Mouse (Mus musculus): ENCODE data around the gene Dgkd. TPM values are rescaled to one million over a fixed set of nuclear protein-coding genes. Genes with fewer than 3 reads are reported as not detected.
A peak's percentile ranks its signal among the peaks of the same experiment; 100 is the strongest.

Gene Dgkd
- polyA plus RNA-seq, 1 experiment from 2014 or later: 47.6 TPM

DNA sequence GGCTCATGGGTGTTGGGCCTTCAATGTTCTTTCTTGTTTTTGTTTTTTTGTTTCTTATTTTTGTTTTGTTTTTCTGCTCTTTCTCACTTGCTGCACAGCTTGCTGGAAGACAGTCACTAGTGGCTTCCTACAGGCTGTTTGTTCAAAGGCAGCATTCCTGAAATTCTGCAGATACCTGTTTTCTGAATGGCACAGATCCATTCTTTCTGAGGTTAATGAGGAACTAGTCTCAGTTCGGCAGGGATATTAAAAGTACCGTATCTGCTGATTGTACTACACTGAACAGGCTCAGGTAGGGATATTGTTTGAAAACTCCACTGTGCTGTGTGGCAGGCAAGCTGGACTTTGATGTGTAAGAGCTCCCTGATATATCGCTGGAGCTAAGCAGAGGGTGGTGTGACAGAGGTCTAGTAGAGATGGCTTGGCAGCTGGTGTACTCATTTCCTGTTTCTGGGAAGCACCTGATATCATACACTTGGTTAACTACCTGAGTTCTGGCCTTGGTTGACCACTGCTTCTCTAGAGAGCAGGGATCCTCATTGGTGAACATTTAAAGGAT is 67.0 kb downstream of the Dgkd start:
- CTCF ChIA-PET: interaction anchor here (1.0 to 1.2 kb wide), 2 partner anchors 30 to 72 kb away, joined by 3 to 4 read pairs; no protein-coding TSS in a partner anchor
- no peak for TF ChIP-seq CTCF (IDR thresholded peaks at IDR 0.05)

DNA sequence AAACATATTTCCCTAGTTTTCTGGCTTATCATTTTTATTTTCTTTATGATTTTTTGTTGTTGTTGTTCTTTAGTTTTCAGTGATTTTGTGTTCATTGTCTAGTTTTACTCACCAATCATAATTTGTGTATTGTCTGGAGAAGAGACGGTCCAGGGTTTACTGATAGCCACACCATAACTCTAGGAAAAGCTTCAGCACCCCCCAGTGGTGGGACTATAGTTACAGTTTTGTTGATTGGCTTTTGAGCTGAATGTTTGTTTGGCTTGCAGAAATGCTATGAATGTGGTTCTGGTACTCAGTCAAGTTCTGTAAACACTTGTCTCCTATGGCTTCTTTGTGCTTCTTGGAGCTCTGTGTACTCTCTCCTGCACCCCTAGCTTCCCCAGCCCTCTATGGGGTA is 69.6 kb downstream of the Dgkd start:
- ChIA-PET CTCF (interaction anchor here (0.8 to 1.8 kb wide), 8 partner anchors 10 to 140 kb away, joined by 3 to 4 read pairs (median 3); no protein-coding TSS in a partner anchor), POLR2A (interaction anchor here (0.8 kb wide), 1 partner anchor 144 kb away, joined by 4 read pairs; no protein-coding TSS in a partner anchor)
- in situ Hi-C loops (cut with MboI; ENCODE audit: low pct_unique_long_range_greater_than_20kb): no loop called here
- DNase-seq (ENCODE audit: low read depth, low spot score) (no peak), ATAC-seq (no peak)
- TF ChIP-seq CTCF (IDR thresholded peaks at IDR 0.05): peak; percentile 55
- no peaks in the 10 kb centered on the region for H3K27me3 ChIP-seq

More for the DNA sequence above, 67.0 kb downstream of the Dgkd start:
- H3K27me3 ChIP-seq: no peaks in the 10 kb centered on the region
- POLR2A ChIA-PET: no interaction called here
- ATAC-seq (no peak), DNase-seq (ENCODE audit: low read depth, low spot score) (no peak)
- in situ Hi-C loops (cut with MboI; ENCODE audit: low pct_unique_long_range_greater_than_20kb): no loop called here

DNA sequence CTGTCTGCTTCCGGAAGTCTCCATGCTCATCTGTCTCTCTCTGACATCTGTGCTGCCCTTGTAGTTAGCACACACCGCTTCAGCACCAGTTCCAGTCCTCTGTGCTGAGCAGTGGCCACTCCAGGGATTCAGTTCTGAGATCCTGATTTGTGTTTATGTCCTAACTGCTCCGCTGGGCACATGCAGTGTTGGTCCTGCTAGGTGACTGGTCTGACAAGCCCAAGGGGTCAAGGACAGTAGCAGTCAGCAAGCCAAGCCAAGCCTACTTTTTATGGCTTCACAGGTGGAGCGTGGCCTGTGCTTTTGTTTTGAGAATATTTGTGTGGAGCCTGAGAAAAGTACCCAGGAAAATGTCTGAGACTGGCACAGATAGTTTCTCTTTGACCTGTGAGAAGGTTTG is 71.8 kb downstream of the Dgkd start:
- no peaks in the 10 kb centered on the region for H3K27me3 ChIP-seq
- ChIA-PET CTCF (interaction anchor here (1.1 kb wide), 1 partner anchor 11 kb away, joined by 5 read pairs; no protein-coding TSS in a partner anchor), POLR2A (interaction anchor here (0.6 to 0.7 kb wide), 2 partner anchors 81 to 211 kb away, joined by 3 to 4 read pairs; no protein-coding TSS in a partner anchor)
- no peak for ATAC-seq
- no peak for DNase-seq (ENCODE audit: low read depth, low spot score)
- no peak for TF ChIP-seq CTCF (IDR thresholded peaks at IDR 0.05)
- in situ Hi-C loops (cut with MboI; ENCODE audit: low pct_unique_long_range_greater_than_20kb): loop anchor here (5.0 kb wide), 1 partner anchor 98 kb away; no protein-coding TSS in a partner anchor

DNA sequence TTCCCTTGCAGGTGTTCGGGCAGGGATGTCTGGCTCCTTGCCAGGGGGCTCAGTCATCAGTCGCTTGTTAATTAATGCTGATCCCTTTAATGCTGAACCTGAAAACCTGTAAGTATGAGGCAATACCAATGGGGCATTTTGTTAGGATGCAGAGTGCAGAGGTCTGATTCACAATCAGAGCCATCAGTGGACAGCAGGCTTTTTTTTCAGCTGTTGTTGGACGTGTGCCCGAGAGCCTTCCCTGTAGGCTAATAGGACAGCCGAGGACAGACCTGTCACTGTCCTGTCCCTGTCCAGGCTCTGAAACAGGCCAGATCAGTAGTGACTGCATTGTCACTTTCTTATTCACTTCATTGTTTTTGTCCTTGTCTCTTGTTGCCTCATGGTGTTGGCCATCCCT is 76.6 kb downstream of the Dgkd start:
- no peak for ATAC-seq
- H3K27me3 ChIP-seq: no peaks in the 10 kb centered on the region
- DNase-seq (ENCODE audit: low read depth, low spot score): no peak
- ChIA-PET POLR2A (no interaction called here), CTCF (no interaction called here)
- in situ Hi-C loops (cut with MboI; ENCODE audit: low pct_unique_long_range_greater_than_20kb): loop anchor here (5.0 to 10.0 kb wide), 2 partner anchors 102 to 485 kb away; no protein-coding TSS in a partner anchor
- no peak for TF ChIP-seq CTCF (IDR thresholded peaks at IDR 0.05)

DNA sequence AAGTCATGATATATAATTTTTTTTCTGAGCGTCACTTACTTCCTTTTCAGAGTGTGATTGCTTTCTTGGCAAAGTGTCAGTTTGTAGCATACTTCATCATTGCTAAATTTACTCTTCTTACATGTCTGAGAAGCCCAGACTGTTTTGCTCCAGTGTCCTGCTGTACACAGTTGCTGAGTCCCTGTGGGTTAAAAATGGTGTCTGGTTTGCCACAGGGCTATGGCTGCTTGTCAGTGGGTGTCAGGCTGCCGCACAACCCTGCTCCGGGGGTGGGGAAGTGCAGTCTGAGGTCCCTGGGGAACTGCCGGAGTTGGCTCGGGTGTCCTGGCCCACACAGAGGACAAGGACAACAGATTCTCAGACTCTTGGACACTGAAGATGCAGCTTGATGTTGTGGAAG is 80.0 kb downstream of the Dgkd start:
- H3K27me3 ChIP-seq: no peaks in the 10 kb centered on the region
- in situ Hi-C loops (cut with MboI; ENCODE audit: low pct_unique_long_range_greater_than_20kb): loop anchor here (10.0 kb wide), 1 partner anchor 488 kb away; no protein-coding TSS in a partner anchor
- ChIA-PET CTCF (no interaction called here), POLR2A (no interaction called here)
- TF ChIP-seq CTCF (IDR thresholded peaks at IDR 0.05): no peak
- ATAC-seq: no peak
- DNase-seq (ENCODE audit: low read depth, low spot score): no peak

DNA sequence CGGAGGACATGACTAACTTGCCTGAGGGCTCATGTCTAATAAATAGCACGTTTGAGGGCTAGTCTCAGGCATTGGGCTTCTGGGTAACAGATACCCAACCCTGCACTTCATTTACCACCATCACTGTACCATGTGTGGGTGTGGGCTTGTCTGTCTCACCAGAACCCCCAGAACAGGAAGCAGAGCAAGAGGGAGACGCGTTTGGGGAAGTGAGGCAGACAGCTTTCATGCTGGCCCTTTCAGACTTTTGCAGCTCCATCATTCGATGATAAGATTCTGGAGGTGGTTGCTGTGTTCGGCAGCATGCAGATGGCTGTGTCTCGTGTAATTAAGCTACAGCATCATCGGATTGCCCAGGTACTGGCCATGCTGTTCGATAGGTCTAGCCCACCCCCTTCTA is 82.0 kb downstream of the Dgkd start:
- no peaks in the 10 kb centered on the region for H3K27me3 ChIP-seq
- ChIA-PET CTCF (interaction anchor here (1.5 to 3.9 kb wide), 3 partner anchors 9 to 168 kb away, joined by 3 to 27 read pairs (median 4); no protein-coding TSS in a partner anchor), POLR2A (no interaction called here)
- in situ Hi-C loops (cut with MboI; ENCODE audit: low pct_unique_long_range_greater_than_20kb): loop anchor here (10.0 kb wide), 1 partner anchor 490 kb away; no protein-coding TSS in a partner anchor
- DNase-seq (ENCODE audit: low read depth, low spot score) (no peak), ATAC-seq (no peak)
- no peak for TF ChIP-seq CTCF (IDR thresholded peaks at IDR 0.05)

DNA sequence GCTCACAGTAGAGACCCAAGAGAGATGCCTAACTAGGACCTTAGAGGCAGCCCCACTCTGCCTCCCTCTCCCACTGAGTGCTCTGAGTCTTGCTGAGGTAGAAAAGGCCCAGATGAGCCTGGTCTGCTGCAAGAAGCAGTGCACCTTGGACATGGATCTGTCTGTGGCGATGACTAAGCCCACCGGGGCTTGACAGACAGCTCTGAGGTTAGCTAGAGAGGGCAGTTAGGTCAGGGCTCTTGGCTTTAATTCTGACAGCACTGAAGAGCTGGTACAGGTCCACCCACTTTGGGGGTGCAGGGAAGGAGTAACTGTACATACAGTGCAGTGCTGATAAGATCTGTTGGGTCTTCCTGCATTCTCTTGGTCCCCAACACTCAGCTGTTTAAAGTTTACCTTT is 82.5 kb downstream of the Dgkd start:
- no peaks in the 10 kb centered on the region for H3K27me3 ChIP-seq
- ATAC-seq (no peak), DNase-seq (ENCODE audit: low read depth, low spot score) (no peak)
- in situ Hi-C loops (cut with MboI; ENCODE audit: low pct_unique_long_range_greater_than_20kb): loop anchor here (10.0 kb wide), 1 partner anchor 491 kb away; no protein-coding TSS in a partner anchor
- CTCF ChIA-PET: interaction anchor here (1.5 to 3.9 kb wide), 4 partner anchors 10 to 42 kb away, joined by 3 to 27 read pairs (median 5); no protein-coding TSS in a partner anchor
- TF ChIP-seq CTCF (IDR thresholded peaks at IDR 0.05): no peak
- POLR2A ChIA-PET: no interaction called here

DNA sequence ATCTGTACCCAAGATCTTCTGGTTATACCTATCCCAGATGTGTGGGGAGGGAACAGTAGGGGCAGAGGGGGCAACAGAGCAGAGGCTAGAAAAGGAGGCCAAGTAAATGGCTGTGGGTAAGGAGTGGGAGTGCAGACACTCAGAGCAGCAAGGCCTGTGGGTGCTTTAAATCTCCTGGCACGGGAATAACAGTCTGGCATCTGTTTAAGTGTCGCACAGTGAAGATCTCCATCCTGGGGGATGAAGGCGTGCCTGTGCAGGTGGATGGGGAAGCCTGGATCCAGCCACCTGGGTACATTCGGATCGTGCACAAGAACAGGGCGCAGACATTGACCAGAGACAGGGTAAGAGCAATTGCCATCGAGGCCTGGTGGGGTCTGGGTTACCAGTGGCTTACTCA is 83.0 kb downstream of the Dgkd start:
- H3K27me3 ChIP-seq: no peaks in the 10 kb centered on the region
- ChIA-PET CTCF (interaction anchor here (0.9 to 3.9 kb wide), 11 partner anchors 10 to 175 kb away, joined by 3 to 27 read pairs (median 4); no protein-coding TSS in a partner anchor), POLR2A (interaction anchor here (1.6 kb wide), 1 partner anchor 10 kb away, joined by 4 read pairs; no protein-coding TSS in a partner anchor)
- TF ChIP-seq CTCF (IDR thresholded peaks at IDR 0.05): no peak
- no peak for ATAC-seq
- in situ Hi-C loops (cut with MboI; ENCODE audit: low pct_unique_long_range_greater_than_20kb): loop anchor here (10.0 kb wide), 1 partner anchor 491 kb away; no protein-coding TSS in a partner anchor
- no peak for DNase-seq (ENCODE audit: low read depth, low spot score)

DNA sequence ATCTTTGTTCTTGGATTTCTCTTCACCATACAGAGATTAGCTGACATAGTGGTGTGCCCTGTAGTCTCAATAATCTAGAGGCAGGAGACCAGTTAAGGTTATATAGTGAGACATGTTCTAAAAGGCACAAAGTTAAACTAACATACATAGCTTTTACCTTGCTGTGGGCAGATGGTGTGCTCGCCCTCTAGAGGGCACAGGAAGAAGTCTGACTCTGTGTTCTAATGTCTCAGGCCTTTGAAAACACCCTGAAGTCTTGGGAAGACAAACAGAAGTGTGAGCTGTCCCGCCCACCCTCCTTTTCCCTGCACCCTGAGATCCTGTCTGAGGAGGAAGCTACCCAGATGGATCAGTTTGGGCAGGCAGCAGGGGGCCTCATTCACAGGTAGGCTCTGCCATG is 83.4 kb downstream of the Dgkd start:
- H3K27me3 ChIP-seq: no peaks in the 10 kb centered on the region
- no peak for DNase-seq (ENCODE audit: low read depth, low spot score)
- POLR2A ChIA-PET: interaction anchor here (1.1 to 1.8 kb wide), 3 partner anchors 11 to 149 kb away, joined by 3 to 6 read pairs (median 4); no protein-coding TSS in a partner anchor
- TF ChIP-seq CTCF (IDR thresholded peaks at IDR 0.05): peak; percentile 82
- no peak for ATAC-seq
- CTCF ChIA-PET: interaction anchor here (0.9 to 3.9 kb wide), 12 partner anchors 11 to 175 kb away, joined by 3 to 27 read pairs (median 4); no protein-coding TSS in a partner anchor
- in situ Hi-C loops (cut with MboI; ENCODE audit: low pct_unique_long_range_greater_than_20kb): loop anchor here (10.0 kb wide), 1 partner anchor 492 kb away; no protein-coding TSS in a partner anchor

DNA sequence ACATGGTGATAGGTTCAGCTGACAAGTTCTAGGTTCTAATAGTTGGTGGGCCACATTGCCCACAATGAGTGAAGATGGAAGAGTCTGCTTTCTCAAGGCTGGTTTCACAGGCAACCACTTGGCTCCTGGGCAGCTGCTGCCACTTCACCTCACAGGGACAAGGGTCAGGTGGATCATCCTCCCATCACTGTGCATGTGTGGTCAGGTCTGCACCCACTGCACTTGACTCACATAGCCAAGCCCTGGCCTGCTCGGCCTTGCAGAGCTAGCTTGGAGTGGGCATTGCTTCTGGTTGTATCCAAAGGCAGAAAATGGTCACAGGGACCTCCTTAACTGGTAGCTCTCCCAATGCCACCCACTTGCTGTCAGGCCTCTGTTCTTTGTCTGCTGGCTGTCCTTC is 88.7 kb downstream of the Dgkd start:
- ATAC-seq (no peak), DNase-seq (ENCODE audit: low read depth, low spot score) (no peak)
- ChIA-PET POLR2A (no interaction called here), CTCF (no interaction called here)
- no peak for TF ChIP-seq CTCF (IDR thresholded peaks at IDR 0.05)
- in situ Hi-C loops (cut with MboI; ENCODE audit: low pct_unique_long_range_greater_than_20kb): no loop called here
- no peaks in the 10 kb centered on the region for H3K27me3 ChIP-seq

DNA sequence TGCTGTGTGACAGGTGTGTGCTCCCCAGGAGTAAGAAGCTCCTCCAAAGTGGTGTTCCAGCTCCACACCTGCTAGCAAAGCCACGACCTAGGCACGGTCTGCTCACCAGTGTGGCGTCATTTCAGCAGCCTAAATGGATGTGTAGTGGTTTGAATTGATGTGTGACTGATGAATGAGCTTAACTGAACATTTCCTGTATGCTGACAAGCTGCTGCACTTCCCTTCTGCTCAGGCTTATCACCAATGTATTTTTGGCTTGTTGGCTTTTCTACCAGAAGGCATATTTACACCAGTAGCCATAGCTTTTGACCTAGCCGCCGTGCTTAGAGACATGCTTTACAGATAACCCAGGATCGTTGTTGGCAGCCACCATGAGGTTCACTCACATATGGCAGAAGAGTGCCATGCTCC is 94.6 kb downstream of the Dgkd start:
- DNase-seq (ENCODE audit: low read depth, low spot score) (no peak), ATAC-seq (no peak)
- no peaks in the 10 kb centered on the region for H3K27me3 ChIP-seq
- TF ChIP-seq CTCF (IDR thresholded peaks at IDR 0.05): no peak
- ChIA-PET CTCF (interaction anchor here (1.0 to 5.0 kb wide), 3 partner anchors 10 to 14 kb away, joined by 3 to 27 read pairs (median 4); no protein-coding TSS in a partner anchor), POLR2A (interaction anchor here (1.2 kb wide), 1 partner anchor 10 kb away, joined by 6 read pairs; no protein-coding TSS in a partner anchor)
- in situ Hi-C loops (cut with MboI; ENCODE audit: low pct_unique_long_range_greater_than_20kb): no loop called here
